ENCODE assay signal across 24 mouse cellular contexts in genomic region chr13:7721558-7721957, GRCm38 (mm10).
DNase-seq lines count a peak whose midpoint lies in the region; ATAC-seq and TF ChIP-seq lines count a peak whose summit lies in the region.
"Had no signal": no experiment of that assay in that cellular context is flagged by ENCODE, and none has a peak within 500 bp of the region (broad histone marks: within the 10 kb centered on the region; RNA-seq: fewer than 3 reads in every experiment).

No protein-coding gene starts in this region.

- TF ChIP-seq CTCF in Patski (IDR thresholded peaks at IDR 0.05): no peak
- TF ChIP-seq CTCF in midbrain, postnatal 0 days (IDR thresholded peaks at IDR 0.05): no peak

- POLR2A ChIA-PET in Patski (lab: Charles Lee): no interaction called here

- no peak overlapping the region for H3K27ac ChIP-seq in embryonic facial prominence, embryonic 14.5 days (replicated peaks; ENCODE audit: low read depth, low read length)
- H3K27ac ChIP-seq in embryonic facial prominence, embryonic 10.5 days (replicated peaks): no peak overlapping the region
- no peak overlapping the region for H3K27ac ChIP-seq in midbrain, postnatal 0 days (ENCODE audit: low read depth, low read length)

- in situ Hi-C loops in Patski (cut with MboI; ENCODE audit: low pct_unique_long_range_greater_than_20kb): no loop called here

- no peaks in the 10 kb centered on the region for H3K27me3 ChIP-seq in embryonic facial prominence, embryonic 14.5 days (replicated peaks; ENCODE audit: control insufficient read depth, insufficient read depth, low read length)
- no peaks in the 10 kb centered on the region for H3K27me3 ChIP-seq in embryonic facial prominence, embryonic 10.5 days (replicated peaks; ENCODE audit: low read depth, poor library complexity, severe bottlenecking)
- no peaks in the 10 kb centered on the region for H3K27me3 ChIP-seq in Patski
- no peaks in the 10 kb centered on the region for H3K27me3 ChIP-seq in midbrain, postnatal 0 days (ENCODE audit: insufficient read depth, low read length)
- H3K27me3 ChIP-seq: CH12.LX had no signal

- ATAC-seq in embryonic facial prominence, embryonic 14.5 days (ENCODE audit: low read depth): peak; percentile 55
- ATAC-seq in Patski: peak; percentile 62
- ATAC-seq in midbrain, postnatal 0 days (ENCODE audit: low FRiP score): no peak
- ATAC-seq: activated CD4-positive, CD25-positive, alpha-beta regulatory T cell, adult 4 months; CD4-positive, CD25-positive, alpha-beta regulatory T cell, adult 4 months had no signal

- no peak for DNase-seq in embryonic facial prominence, embryonic 14.5 days (ENCODE audit: low spot score)
- no peak for DNase-seq in embryonic facial prominence, embryonic 10.5 days (ENCODE audit: low spot score)
- DNase-seq in 3T3-L1 (ENCODE audit: low read depth, low spot score): peak; percentile 15
- peak; percentile 59 for DNase-seq in Muller cell, postnatal 12 days (ENCODE audit: inconsistent ontology term)
- DNase-seq in Patski (ENCODE audit: low read depth, low spot score): peak; percentile 46
- DNase-seq in lung, postnatal 4 days: no peak
- DNase-seq in midbrain, postnatal 0 days (ENCODE audit: low spot score): no peak
- no peak for DNase-seq in cerebellum, postnatal 36 days
- DNase-seq: adrenal gland, adult 2 months; adrenal gland, adult 8-10 months; adrenal gland, postnatal 10 days; adrenal gland, postnatal 14 days; adrenal gland, postnatal 25 days; adrenal gland, postnatal 36 days; B cell, adult 2 months; cerebellum, adult 11 months; cerebellum, adult 11-12 months; cerebellum, adult 18-20 months; cerebellum, adult 2 months; cerebellum, adult 8-10 months had no signal

- H3K4me1 ChIP-seq in embryonic facial prominence, embryonic 14.5 days (ENCODE audit: control insufficient read depth, insufficient read depth, low read length): no peaks in the 10 kb centered on the region
- no peaks in the 10 kb centered on the region for H3K4me1 ChIP-seq in embryonic facial prominence, embryonic 10.5 days
- H3K4me1 ChIP-seq in midbrain, postnatal 0 days (ENCODE audit: insufficient read depth, low read length): no peaks in the 10 kb centered on the region

- no peaks in the 10 kb centered on the region for H3K36me3 ChIP-seq in embryonic facial prominence, embryonic 14.5 days (ENCODE audit: control insufficient read depth, insufficient read depth, low read length)
- no peaks in the 10 kb centered on the region for H3K36me3 ChIP-seq in embryonic facial prominence, embryonic 10.5 days (replicated peaks)
- H3K36me3 ChIP-seq in midbrain, postnatal 0 days (ENCODE audit: insufficient read depth, low read length): no peaks in the 10 kb centered on the region
- H3K36me3 ChIP-seq: G1E had no signal

- H3K9me3 ChIP-seq in embryonic facial prominence, embryonic 14.5 days (ENCODE audit: control insufficient read depth, low read length): no peaks in the 10 kb centered on the region
- no peaks in the 10 kb centered on the region for H3K9me3 ChIP-seq in embryonic facial prominence, embryonic 10.5 days
- H3K9me3 ChIP-seq in midbrain, postnatal 0 days (ENCODE audit: low read length): no peaks in the 10 kb centered on the region
- H3K9me3 ChIP-seq: G1E had no signal

- H3K9ac ChIP-seq in embryonic facial prominence, embryonic 14.5 days (ENCODE audit: low read depth, low read length): no peak overlapping the region
- H3K9ac ChIP-seq in midbrain, postnatal 0 days (replicated peaks; ENCODE audit: low read length, poor library complexity, severe bottlenecking): no peak overlapping the region

- no peak overlapping the region for H3K4me3 ChIP-seq in embryonic facial prominence, embryonic 14.5 days (ENCODE audit: low read depth, low read length)
- H3K4me3 ChIP-seq in embryonic facial prominence, embryonic 10.5 days: no peak overlapping the region
- no peak overlapping the region for H3K4me3 ChIP-seq in midbrain, postnatal 0 days (ENCODE audit: low read depth, low read length)

- WGBS in embryonic facial prominence, embryonic 14.5 days: 56% methylated on average over 2 of the region's 2 CpGs
- WGBS in embryonic facial prominence, embryonic 10.5 days: 74% methylated on average over 2 of the region's 2 CpGs
- WGBS in midbrain, postnatal 0 days: 68% methylated on average over 2 of the region's 2 CpGs

- CTCF ChIA-PET in Patski (lab: Charles Lee): interaction anchor here (1.1 to 1.6 kb wide), 2 partner anchors 11 to 24 kb away, joined by 3 read pairs; no protein-coding TSS in a partner anchor

- no peak overlapping the region for H3K4me2 ChIP-seq in embryonic facial prominence, embryonic 14.5 days (ENCODE audit: low read depth, low read length)
- H3K4me2 ChIP-seq in midbrain, postnatal 0 days (ENCODE audit: low read depth, low read length, poor library complexity, severe bottlenecking): no peak overlapping the region

Comparison
In these comparisons a context has a peak if more than half of its experiments do, and no peak if none do; other contexts are left out.
1. DNase-seq: peak in 3T3-L1 (single experiment), Muller cell, postnatal 12 days (single experiment) and Patski (single experiment); none in embryonic facial prominence, embryonic 14.5 days (single experiment), embryonic facial prominence, embryonic 10.5 days (single experiment), lung, postnatal 4 days (0 of 2), midbrain, postnatal 0 days (single experiment) and cerebellum, postnatal 36 days (0 of 2).